Mouse (Mus musculus) kidney, adult 8-10 months (tissue): Measurements from ENCODE around the gene Ireb2.
"Not testable (repeated sequence)": the region's sequence is repeated elsewhere in the genome, so short reads cannot be mapped to it uniquely, and the experiment has no call there.

Source experiments
- DNase-seq, 2 experiments: peaks; one replicate each; pipeline ENCODE4 v3.0.0; 2022

Ireb2 gene

DNA sequence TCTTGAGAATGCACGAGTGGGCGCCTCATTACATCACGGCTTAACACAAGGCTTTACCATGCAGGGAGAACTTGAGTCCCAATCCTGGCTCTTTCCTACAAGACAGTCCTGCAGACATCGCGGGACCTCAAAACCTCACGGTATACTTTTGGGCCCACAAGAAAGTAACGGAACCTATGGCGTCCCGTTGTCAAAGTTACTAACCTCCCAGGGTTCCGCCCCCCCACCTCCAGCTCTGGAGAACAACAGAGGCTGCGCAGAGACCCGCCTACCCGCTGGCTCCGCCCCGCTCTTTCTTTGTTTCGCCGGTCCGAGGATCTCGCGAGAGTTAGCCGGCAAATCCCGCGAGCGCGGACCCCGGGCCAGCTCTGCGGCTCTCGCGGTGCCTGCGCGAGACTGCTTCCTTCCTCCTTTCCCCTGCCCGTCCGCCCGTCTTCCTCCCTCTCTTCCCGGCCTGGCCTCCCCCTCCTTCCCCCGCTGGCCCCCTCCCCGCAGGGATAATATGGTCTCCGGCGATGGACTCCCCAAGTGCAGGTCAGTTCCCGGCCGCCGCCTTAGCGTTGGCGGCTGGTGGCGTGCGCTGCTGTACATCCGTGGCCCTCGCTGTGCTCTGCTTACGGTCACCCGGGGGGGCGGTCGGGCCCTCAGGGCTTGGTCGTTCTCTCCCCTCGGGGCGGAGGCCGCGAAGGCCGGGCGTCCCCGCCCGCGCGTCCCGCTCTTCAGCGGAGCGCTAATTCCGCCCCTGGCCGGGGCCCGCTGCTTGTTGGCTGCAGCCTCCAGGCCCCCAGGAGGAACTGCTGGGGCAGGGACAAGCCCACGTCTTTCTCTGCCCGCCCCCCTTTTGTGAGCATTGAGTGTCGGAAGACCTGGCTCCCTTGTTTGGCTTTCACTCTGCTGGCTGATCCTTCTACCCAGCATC is at the start of gene Ireb2:
Gene Ireb2, plus strand, starts transcription at position 427 of the 919 bp plus-strand sequence.
- DNase-seq = peak; percentile 98 to 99

DNA sequence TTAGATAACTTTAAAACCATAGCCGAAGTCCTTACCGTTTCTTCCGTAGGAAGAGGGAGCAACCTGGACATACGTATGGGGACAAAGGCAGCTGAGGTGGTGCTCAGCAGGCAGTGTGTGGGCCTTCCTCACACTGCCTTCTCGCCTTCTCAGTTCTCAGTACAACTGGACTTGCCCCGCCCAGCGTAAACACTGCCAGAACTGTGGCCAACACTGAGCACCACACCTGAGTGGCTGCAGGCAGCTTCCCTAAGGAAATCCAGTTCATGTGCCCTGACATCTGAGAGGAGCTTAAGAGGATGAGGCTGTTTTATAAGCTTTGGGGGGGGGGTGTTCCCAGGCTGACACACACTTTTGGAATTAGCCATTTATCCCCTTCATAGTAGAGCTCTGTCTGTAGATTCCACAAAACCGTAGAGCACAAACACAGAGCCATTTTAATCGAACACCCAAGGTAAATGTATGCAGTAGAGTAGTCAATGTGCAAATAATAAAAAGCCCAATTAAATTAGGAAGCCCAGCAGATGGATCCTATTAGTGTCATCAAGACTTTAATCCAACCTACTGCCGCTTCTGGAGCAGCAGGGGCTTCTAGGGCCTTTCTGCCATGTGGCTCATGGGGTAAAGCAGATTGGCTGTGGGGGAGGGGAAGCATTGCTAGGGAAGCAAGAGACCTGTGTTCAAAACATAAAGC is 46.9 kb upstream of the Ireb2 start:
- DNase-seq = no peak

DNA sequence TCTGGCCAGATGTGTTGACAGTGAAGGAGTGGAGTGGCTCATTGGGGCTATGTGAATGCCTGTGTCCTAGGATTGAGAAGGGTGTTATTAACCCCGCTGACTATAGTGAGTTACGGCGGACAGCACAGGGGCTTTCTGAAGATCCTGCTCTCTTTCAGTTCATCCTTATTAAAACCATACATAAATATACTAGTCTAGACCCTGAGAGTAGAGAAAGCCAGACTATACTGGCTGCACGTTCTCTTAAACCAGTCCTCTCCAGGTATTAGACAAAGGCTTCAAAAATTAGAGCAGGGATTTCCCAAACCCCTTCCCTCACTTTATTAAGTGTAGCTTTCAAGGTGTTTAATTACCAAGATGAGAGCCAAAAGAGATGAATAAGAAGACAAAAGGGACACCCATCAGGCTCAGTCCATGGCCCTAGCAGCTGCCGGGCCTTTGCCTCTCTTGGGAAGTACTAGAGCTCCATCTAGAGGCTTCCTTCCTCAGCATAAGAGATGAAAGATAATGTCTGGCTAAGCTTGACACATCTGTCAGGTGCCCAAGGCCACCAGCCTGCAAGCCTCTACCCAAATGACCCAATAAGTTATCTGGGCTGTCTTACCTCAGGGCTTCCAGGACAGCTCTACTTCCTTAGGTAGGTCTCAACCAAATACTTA is 42.0 kb upstream of the Ireb2 start:
- peak; percentile 34 to 43 for DNase-seq

DNA sequence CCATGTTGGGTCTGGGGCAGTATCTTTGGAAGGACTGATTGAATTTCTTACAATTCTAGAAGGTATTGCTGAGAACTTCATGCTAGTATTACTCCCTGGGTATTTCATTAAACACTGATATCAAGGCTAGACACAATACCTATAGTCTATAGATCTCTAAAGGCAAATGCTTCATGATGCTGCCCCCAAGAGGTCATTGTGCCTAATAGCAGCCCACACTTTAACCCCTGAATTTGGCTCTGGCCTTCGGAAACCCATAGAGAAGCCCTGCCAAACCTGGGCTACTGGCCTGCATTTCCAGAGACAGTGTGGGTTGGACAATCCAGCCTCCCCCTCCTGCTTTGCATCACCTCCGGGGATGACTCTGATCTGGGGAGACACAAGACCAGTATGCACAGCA is 33.8 kb upstream of the Ireb2 start:
- DNase-seq = no peak

DNA sequence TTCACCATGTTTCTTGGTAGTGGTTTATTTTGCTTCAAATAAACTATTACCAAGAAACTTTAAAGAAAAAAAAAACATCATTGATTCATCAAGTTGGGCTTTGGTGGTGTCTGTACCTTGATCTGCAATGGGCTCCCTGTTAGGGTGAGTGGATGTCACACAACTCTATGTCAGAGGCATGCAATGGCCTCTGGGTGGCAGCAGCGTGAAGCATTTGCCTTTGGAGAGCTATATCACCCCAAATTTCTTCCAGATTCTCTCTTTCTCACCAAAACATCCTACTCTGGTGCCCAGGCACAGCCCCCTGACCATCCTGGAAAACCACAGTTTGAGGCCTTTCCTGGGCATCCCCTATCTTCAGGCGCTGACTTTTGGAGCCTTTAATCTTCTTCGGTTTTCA is 33.0 kb upstream of the Ireb2 start:
- peak in 1 of 2 experiments; percentile 49 for DNase-seq

DNA sequence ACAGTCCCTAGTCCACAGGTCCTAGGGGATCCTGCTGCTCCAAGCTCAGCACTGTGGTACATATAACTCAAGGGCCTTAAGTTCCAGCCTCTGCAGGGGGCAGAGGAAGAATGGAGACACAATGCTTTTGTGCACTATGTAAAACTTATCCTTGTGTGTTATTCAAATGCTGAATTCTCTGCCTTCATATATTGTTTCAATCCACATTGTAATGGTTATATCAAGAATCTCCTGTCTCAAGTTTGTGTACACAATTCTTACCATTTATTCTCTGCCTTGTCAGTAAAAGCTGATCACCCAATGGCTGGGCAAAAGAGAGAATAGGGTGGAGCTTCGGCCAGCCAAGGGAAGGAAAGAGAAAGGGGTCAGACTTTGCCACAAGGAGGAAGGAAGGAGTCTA is 29.8 kb upstream of the Ireb2 start:
- DNase-seq = no peak

DNA sequence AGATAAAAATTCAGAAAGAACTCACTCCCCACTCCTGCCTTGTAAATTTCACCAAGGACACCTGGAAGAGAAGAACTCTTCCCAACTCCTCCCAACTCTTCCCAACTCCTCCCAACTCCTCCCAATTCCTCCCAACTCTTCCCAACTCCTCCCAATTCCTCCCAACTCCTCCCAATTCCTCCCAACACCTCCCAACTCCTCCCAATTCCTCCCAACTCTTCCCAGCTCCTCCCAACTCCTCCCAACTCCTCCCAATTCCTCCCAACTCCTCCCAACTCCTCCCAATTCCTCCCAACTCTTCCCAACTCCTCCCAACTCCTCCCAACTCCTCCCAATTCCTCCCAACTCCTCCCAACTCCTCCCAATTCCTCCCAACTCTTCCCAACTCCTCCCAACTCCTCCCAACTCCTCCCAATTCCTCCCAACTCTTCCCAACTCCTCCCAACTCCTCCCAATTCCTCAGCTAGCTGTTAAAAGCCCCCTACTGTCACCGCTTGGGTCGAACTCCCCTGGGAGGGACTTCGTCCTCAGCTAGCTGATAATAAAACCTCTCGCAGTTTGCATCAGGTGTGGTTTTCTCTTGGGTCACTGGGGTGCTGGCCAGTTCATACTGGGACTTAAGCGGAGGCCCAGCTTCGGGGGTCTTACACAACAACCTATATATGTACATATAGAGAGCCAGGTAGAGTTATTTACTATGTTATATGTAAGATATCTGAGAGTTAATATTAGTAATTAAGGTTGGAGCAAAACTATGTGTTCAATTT is 27.5 kb upstream of the Ireb2 start:
- not testable (repeated sequence) for DNase-seq

DNA sequence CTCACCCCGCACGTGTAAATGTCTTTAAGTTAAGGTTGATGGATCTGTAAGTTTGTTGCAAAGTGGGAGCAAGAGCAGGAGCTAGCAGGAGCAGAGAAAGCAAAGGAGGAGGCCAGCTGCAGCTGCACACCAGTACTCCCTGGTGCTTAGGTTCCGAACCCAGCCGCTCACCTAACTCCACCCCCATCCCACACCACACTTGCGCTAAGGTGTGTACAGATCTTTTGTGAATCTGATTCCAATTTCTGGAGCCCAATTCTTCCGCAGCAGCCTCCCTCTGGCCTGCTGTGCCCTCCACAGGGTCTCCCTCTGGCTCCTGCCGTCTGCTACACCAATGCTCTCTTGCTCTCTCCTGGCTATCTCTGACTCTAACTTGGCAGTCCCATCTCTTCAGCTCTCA is 25.8 kb upstream of the Ireb2 start:
- DNase-seq = no peak

DNA sequence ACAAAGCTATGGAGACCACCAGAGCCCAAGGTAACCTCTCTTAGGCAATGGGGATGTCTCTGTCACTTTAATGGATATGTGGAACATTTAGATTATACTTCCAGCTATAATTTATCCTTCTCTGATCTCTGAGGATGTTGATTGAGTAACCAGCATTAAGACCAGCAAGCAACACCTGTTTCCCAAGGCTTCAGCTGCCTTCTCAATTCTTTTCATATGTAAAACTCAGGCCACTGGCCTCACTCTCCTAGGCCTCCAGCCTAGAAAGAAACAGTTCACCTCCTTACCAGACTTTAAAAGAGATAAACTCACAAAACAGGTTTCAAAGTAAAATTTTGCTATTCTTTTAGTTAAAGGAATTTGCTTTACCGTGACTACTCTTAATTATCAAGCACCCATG is 23.4 kb upstream of the Ireb2 start:
- DNase-seq = no peak

DNA sequence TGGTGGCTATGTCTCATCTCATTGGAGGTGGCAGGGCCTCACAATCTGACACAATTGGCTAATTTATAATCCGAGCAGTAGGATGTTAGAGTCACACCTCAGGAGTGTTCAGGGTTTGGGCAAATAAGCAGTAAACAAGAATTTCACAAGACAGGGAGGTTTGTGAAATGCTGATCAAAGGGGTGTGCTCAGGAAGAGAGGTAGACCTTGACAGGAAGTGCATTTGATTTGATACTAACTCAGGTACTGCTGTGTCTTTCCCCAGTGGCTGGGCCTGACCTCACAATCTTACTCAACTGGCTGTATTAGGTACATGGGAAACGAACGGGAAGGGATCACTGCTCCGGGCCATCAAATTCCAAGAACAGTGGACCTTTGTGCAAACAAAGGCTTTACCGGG is 21.3 kb upstream of the Ireb2 start:
- no peak for DNase-seq

DNA sequence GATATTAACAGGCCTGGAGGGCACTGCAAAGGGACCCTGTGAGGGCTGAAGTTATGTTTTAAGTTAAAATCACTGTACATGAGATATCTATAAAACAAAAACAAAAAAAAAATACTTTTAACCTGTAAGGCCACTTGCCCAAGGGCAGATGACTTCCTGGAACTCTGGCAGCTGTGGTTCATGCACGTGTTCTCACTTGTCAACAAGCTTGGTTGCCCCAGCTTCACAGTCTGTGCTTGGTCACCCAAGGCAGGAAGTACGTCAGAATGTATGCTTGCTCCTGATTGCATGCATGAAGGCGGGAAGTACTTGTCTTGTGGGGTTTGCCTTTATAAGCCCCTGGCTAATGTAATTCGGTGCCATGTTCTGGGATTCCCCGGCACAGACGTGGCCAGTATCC is 19.7 kb upstream of the Ireb2 start:
- DNase-seq = peak; percentile 21 to 23

DNA sequence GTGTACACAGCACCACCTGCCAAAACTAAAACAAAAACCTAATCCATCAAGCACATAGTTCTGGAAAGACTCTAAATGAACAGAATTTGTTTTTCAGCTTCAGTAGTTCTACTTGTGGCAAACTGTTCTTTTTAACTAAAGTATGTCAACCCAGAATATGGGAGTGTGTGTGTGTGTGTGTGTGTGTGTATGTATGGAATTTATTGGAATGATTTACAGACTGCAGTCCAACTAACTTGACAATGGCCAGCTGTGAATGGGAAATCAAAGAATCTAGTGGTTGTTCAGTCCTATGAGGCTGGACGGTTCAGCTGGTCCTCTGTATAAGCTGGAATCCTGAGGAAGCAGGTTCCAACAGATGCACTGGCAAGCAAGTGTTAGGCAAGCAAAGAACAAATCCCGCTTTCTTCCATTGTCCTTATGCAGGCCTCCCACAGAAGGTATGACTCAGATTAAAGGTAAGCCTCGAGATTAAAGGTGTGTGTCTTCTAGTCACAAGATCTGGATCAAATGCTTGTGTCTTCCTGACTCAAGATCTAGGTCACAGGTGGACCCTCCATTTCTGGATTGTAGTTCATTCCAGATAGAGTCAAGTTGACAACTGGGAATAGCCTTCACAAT is 18.9 kb upstream of the Ireb2 start:
- DNase-seq = no peak

DNA sequence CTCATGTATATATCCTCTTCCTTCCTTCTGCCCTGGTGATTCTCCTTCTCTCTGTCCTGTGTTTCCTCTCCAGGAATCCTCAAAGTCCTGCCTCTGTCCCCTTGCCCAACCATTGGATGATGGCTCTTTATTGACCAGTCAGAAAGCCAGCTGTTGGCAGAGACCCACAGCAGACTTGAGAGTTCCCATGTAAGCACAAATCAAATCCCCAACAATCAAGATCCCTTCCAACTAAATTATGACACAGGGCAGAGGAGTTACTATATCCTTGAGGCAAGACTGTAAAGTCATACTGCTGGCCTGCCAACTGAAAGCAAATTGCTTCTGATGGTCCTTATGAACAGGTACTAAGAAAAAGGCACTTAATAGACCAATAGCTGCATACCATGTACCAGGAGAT is 15.4 kb upstream of the Ireb2 start:
- DNase-seq = no peak

DNA sequence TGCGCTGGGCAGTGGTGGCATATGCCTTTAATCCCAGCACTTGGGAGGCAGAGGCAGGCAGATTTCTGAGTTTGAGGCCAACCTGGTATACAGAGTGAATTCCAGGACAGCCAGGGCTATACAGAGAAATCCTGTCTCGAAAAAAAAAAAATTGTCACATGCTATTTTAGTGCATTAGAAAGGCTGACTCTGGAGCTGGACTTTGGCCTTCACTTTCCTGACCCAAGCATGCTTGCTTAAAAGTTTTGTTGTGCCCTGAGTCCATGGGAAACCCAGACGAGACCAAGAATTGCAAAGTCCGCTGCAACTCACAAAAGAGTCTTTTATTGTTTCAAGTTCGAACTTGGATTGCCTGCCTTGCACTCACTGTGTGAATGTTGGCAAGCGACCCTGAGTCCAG is 10.6 kb upstream of the Ireb2 start:
- DNase-seq = peak; percentile 50 to 62

DNA sequence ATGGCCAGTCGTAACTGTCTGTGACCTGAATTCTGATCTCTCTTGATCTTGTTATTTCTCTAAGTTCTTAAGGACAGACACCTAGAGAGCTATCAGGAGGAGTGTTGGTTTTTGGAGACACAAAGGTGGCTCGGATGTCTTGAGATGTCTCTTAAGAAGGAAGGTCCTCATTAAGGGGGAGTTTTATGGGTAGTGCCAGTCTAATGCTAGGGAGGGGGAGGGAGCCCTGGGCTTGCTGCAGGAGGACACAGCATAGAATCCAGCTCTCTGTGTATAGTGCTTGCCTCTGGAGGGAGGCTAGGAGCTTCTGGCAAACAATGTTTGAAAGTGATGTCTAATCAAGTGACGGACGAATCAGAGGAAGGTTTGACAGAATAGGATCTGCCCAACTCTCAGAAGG is 10.0 kb upstream of the Ireb2 start:
- DNase-seq = no peak

DNA sequence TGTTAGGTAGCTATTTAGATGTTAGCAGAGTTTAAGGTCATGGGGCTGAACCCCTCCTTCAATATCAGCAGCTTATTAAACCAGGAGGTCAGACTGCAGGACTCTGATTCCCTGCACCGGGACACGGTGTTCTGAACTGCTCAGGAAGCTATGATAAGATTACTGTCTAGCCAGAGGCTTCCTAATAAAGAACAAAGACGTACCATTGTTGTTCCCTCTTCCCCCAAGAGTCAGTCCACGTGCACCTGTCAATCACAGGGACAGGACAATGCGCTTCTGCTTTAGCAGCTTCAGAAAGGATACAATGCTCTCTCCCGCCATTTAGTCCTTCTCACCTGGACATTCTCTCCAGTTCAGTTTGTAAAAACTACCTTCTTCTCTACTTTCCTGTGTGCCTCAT is 8.0 kb upstream of the Ireb2 start:
- DNase-seq = no peak

DNA sequence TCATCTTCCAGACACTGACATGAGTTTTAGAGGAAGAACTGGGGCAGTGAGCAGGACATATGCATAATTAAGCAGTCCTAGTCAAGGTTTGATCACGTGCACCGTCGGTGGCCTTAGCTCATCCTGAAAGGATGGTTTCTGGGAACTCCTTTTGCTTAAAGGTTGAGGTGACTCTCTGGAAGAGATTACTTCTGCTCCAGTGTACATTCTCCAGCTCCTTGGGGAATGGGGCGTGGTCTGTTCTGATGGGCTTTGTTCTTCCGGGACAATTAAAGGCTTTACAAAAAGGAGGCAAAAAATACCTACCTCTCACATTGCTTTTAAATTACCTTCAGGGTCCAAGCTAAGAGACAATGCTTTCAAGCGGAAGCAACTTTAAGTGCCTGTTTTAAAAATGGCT is 7.5 kb upstream of the Ireb2 start:
- DNase-seq = no peak

DNA sequence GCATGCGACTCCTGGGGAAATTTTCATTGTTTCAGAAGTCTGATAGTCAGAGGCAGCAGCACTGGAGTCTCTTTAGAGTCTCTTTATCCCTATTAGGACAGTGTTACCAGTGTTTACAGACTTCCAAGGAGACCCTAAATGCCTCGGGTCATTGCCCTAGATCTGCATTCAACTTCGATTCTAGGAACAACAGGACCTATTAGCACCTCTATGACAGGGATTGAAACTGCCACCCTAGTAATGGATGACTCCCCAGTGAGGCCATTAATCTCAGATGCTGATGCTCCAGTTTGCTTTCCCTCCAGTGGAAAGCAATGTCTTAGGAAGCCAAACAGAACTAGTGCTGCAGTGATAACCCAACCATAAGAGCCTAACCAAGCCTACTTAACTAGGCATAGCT is 6.1 kb upstream of the Ireb2 start:
- DNase-seq = no peak

DNA sequence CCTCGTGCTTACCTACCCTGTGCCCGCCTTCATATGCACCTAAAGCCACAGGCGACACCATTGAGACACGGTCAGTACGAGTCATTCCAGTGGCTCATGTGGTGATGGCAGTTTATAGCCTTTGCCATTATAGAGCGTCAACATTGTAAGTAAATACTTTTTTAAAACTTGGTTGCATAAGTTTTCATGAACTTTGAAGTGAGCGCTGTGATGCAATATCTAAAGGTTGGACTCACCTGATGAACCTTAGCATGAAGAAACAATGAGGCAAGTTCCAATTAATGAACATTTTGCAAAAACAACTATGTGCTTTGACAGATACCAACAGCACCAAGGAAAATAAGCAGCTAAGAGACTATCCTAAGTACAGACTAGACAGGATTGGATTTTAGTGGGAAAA is 3.1 kb upstream of the Ireb2 start:
- DNase-seq = no peak

DNA sequence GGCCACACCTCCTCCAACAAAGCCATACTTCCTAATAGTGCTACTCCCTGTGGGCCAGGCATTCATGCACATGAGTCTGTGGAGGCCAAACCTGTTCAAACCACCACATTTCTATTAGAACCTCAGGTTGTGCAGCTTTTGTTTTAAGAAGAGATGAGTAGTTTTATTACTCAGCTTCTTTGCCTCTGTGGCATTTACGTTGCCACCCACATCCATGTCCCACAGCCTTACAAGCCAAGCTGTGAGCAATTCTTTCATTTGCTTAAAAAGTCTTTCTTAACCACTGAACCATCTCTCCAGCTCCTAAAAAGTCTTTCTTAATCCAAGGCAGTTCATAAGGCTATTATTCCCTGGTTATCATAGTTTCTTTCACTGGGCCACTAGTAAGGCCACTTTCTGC is 15.2 kb downstream of the Ireb2 start:
- DNase-seq = no peak

DNA sequence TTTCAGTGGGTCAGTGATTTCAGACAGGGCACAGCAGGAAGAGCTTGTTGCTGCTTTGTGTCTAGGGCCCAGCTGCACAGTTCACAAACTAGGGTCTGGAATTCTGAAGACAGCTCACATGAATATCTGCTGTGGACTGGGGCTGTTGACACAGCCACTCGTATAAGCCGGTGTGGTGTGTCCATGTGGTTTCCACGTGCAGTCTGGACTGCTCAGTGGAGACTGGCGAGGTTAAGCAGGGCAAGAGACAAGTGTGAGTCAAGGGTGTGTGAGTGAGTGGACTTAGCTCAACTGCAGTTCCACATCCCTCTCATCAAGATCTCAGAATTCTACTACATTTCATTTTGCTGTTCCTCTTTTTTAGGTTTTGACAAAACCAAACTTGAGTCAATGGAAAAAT is 28.5 kb downstream of the Ireb2 start:
- no peak for DNase-seq

DNA sequence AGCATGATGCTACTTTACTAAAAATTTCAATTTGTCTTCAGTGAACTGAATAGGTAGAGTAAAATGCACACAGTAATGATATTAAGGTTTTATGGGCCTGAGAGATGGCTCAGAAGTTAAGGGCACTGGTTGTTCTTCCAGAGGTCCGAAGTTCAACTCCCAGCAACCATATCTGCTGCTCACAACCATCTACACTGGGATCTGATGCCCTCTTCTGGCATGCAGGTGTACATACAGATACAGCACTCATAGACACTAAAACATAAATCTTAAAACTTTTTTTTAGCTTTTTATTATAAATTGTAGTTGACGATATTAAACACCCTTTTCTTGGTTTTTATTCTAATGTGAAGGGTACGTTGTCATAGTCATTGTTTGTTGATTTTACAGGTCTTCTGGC is 33.5 kb downstream of the Ireb2 start:
- no peak for DNase-seq

DNA sequence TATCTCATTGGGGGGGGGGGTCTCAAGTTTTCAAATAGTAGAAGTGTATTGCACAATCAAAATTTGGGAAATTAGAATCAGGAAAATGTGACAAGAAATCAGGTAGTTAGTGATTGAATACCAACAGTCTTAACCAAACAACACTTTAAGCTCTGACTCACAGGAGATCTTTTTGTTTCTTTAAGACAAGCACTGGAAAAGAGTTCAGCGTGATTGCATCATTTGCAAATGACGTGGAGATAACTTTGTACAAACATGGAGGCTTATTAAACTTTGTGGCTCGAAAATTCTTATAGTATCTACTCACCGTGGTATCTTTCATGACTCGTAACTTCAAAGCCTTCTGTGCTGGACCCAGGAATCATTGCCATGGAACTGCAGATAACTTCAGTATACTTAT is 45.9 kb downstream of the Ireb2 start:
- no peak for DNase-seq
